Mouse (Mus musculus): Measurements from ENCODE around the gene Adgrf4. TPM values are rescaled to one million over a fixed set of nuclear protein-coding genes. Genes with fewer than 3 reads are reported as not detected.

The Adgrf4 gene
- polyA plus RNA-seq, 1 experiment from 2014 or later = 0.25 TPM

GRCm38 (mm10) chr17:42613043-42613737 lies 78.9 kb downstream of the Adgrf4 start:
- Histone ChIP-seq H3K4me2 (no peak overlapping the region), H3K4me1 (no peaks in the 10 kb centered on the region), H3K36me3 (replicated peaks) (no peaks in the 10 kb centered on the region), H3K4me3 (no peak overlapping the region), H3K9ac (no peak overlapping the region), H3K27ac (no peak overlapping the region), H3K27me3 (replicated peaks) (no peaks in the 10 kb centered on the region), H3K9me3 (no peaks in the 10 kb centered on the region)
- 35% methylated on average over 6 of the region's 6 CpGs for WGBS
- ATAC-seq (replicated peaks) = peak; percentile 77

GRCm38 (mm10) chr17:42611295-42611694 lies 80.8 kb downstream of the Adgrf4 start, which contains the start of gene Opn5:
Gene Opn5 (minus strand): TSS chr17:42611395.
- Histone ChIP-seq H3K4me1 (no peaks in the 10 kb centered on the region), H3K9me3 (no peaks in the 10 kb centered on the region), H3K36me3 (replicated peaks) (no peaks in the 10 kb centered on the region), H3K27me3 (replicated peaks) (no peaks in the 10 kb centered on the region), H3K4me3 (no peak within 1 kb of the TSS), H3K9ac (no peak within 1 kb of the TSS), H3K27ac (no peak within 1 kb of the TSS), H3K4me2 (no peak within 1 kb of the TSS)
- 87% methylated on average over 8 of the region's 8 CpGs for WGBS
- no peak for ATAC-seq (replicated peaks)

- Histone ChIP-seq H3K4me2 (no peak overlapping the region), H3K27ac (no peak overlapping the region), H3K9me3 (no peaks in the 10 kb centered on the region), H3K9ac (no peak overlapping the region), H3K4me3 (no peak overlapping the region), H3K4me1 (0 out of 2 replicates have a peak, but pooled peaks cover 2% of the 10 kb centered on the region), H3K36me3 (replicated peaks) (no peaks in the 10 kb centered on the region), H3K27me3 (replicated peaks) (no peaks in the 10 kb centered on the region)
- ATAC-seq (replicated peaks) = no peak
- 16% methylated on average over 3 of the region's 3 CpGs for WGBS
These were observed 83.8 kb downstream of the Adgrf4 start for GRCm38 (mm10) chr17:42608270-42608669.

Other genes with a start within 250 kb of the Adgrf4 start
- 0.22 and 0.37 TPM in 2 replicates for gene Opn5, start 80.9 kb downstream of the Adgrf4 start, polyA plus RNA-seq (2015; fragmentation: Nextera tagmentation; extraction: Ambion mirVana)
- 0.08 and 0.12 TPM in 2 replicates for gene Adgrf2, start 49.9 kb upstream of the Adgrf4 start, polyA plus RNA-seq (2015; fragmentation: Nextera tagmentation; extraction: Ambion mirVana)
- gene Cd2ap, start 184.4 kb upstream of the Adgrf4 start, polyA plus RNA-seq (2015; fragmentation: Nextera tagmentation; extraction: Ambion mirVana) = 8.3 and 8.4 TPM in 2 replicates

Measured in midbrain, embryonic 15.5 days (tissue).